Mouse (Mus musculus) testis, postnatal 14 days (tissue): Measurements from ENCODE around the gene Strn.

Experiments
- DNase-seq: peaks from one replicate; pipeline ENCODE4 v3.0.0; 2021; ENCODE audit warnings: low spot score

Gene Strn

GRCm38 (mm10) chr17:78615096-78615495, 121.9 kb downstream of the Strn start:
- DNase-seq = no peak

DNA sequence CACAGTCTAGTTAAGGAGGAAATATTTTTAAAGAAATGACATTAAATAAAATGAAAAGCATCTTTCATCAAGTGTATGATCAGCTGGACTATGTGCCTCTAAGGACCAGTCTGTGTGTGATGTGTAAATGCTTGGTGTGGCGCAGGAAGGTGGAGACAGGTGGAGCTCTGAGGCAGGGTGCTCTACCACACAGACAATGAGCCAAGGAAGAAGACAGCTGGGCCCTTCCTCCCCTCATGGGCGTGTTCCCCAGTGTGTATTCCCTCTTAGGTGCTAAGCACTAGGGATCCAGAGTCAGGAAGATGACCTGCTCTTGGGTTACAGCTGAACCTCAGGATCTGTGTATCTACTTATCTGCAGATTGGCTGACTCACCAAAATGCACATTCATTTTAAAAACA, 122.5 kb downstream of the Strn start:
- DNase-seq = no peak

GRCm38 (mm10) chr17:78611117-78611516, 125.9 kb downstream of the Strn start:
- DNase-seq = no peak

- DNase-seq = no peak
These were observed 127.7 kb downstream of the Strn start for GRCm38 (mm10) chr17:78609191-78609855.

DNA sequence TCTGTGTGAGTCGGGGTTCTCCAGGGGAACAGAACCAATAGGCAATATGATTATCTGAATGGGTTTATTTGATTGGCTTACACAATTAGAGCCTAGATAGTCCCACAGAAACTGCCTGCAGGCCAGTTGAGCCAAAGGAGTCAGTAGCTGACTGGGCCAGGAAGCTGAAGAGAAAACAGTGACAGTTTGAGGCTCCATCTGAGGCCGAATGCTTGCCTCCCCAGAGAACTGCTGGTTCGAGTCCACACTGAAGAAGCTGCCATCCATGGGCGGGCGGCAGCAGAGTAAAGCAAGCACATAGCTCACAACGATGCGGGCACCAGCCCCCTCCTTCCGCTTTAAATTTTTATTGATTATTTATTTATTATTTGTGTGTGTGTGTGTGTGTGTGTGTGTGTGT, 128.3 kb downstream of the Strn start:
- no peak for DNase-seq

DNA sequence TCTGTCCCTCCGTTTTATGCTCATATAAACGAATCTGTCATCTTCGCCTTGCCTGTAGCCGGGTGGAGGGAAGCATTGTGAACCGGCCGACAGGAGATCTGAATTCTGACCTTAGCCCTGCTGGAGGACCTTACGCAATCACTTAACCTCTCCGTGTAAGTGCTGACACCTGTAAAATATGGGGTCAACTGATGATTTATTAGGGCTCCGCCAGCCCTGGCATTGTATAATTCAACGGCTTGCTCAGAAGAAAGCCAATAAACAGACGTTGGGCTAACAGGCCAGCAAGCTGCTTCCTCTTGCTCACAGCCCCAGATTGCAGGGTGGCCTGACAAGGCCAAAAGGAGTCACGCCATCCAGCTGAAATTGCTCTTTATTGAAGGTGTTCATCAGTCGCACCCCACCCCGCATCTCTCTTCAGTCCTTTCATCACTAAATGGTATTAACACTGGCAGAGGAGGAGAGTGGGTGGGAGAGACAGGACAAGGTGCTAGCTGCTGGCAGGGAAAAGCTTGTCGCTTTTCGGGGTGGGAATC, 128.8 kb downstream of the Strn start:
- no peak for DNase-seq

GRCm38 (mm10) chr17:78604431-78604830, 132.6 kb downstream of the Strn start:
- peak; percentile 73 for DNase-seq

GRCm38 (mm10) chr17:78603872-78604271, 133.1 kb downstream of the Strn start:
- DNase-seq = peak; percentile 79

- no peak for DNase-seq
These were observed 134.7 kb downstream of the Strn start for GRCm38 (mm10) chr17:78602316-78602715.

DNA sequence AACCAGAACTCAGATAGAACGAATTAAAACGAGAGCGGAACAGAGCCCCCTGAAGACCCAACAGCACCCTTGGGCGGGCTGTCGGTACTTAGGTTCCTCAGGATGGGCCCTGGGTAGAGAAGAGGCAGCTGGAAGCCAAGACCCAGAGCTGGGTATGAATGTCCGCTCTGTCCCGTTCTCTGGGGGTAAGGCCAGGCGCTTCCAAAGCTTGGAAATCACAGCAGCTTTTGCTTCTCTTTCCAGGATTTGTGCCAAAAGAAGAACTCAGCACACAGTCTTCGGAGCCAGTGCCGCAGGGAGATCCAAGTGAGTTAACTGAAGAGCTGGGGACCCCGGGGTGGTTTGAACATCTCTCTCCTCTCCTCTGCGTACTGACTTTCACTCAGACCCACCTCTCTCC, 135.4 kb downstream of the Strn start:
- no peak for DNase-seq

DNA sequence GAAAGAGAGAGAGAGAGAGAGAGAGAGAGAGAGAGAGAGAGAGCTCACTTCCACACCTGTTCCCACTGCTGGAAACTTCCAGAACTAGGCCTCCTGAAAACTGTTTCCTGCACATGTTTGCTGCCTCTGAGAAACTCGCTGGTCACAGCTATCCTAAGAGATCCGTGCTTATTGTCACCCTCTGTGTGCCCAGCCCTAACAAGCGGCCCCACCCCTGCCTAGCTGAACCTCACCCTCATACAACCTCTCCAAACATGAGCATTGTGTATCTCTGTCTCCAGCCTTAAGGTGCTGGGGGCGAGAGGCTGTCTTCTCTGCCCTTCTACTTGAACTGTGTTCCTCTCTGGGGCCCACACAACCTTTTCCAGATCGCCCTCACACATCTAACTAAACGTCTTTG, 136.0 kb downstream of the Strn start:
- no peak for DNase-seq
